Mouse (Mus musculus) kidney, adult 2 months (tissue): ENCODE data around the gene Chml. TPM values are rescaled to one million over a fixed set of nuclear protein-coding genes. Genes with fewer than 3 reads are reported as not detected.

Experiments
- DNase-seq: peaks from one replicate; pipeline ENCODE4 v3.0.0; 2021
- H3K27ac ChIP-seq: fragments of 200-500 bp; 2 replicates; pipeline ENCODE4 v1.5.1; 2012; ENCODE audit warnings: low read depth, low read length, control low read depth, inconsistent platforms; ENCODE audit not compliant: insufficient read depth
- H3K27me3 ChIP-seq: fragments of 200-500 bp; replicated peaks from 2 replicates; pipeline ENCODE4 v1.6.1; 2012; ENCODE audit warnings: mild to moderate bottlenecking, moderate library complexity, low read length, inconsistent platforms; ENCODE audit not compliant: control insufficient read depth, insufficient read depth
- H3K36me3 ChIP-seq: fragments of 200-500 bp; 2 replicates; pipeline ENCODE4 v1.6.1; 2012; ENCODE audit warnings: mild to moderate bottlenecking, moderate library complexity, low read length, inconsistent platforms; ENCODE audit not compliant: control insufficient read depth, insufficient read depth
- H3K4me1 ChIP-seq: fragments of 200-500 bp; 2 replicates; pipeline ENCODE4 v1.6.1; 2011; ENCODE audit warnings: low read length; ENCODE audit not compliant: control insufficient read depth, insufficient read depth
- H3K4me3 ChIP-seq: fragments of 200-500 bp; 2 replicates; pipeline ENCODE4 v1.5.1; 2011; ENCODE audit warnings: mild to moderate bottlenecking, low read depth, low read length, control low read depth; ENCODE audit not compliant: insufficient read depth
- CTCF ChIP-seq: fragments of 200-500 bp; conservative IDR thresholded peaks from 2 replicates; pipeline ENCODE4 v1.5.1; 2011; ENCODE audit warnings: low read depth, mild to moderate bottlenecking, control low read depth, low read length, moderate library complexity, mixed read lengths; ENCODE audit not compliant: insufficient read depth, insufficient read length
- POLR2A ChIP-seq: fragments of 200-500 bp; IDR thresholded peaks from one replicate; pipeline ENCODE4 v1.6.1; 2011; ENCODE audit warnings: low read depth, low read length, control low read depth
- whole genome bisulfite sequencing: fragments of 180-500 bp; shearing (Covaris S2); methylation state at CpG from one replicate; pipeline ENCODE4 v1.1.7; 2018; 5-methylcytosine and 5-hydroxymethylcytosine counted together
- polyA plus RNA-seq: library from polyadenylated mRNA; depleted of rRNA; stranded (reverse); fragments of >200 nt; gene quantifications from 2 replicates; pipeline ENCODE4 v1.2.3, GENCODE M21; 2012; rRNA removed

Gene Chml
- 2.1 and 5.4 TPM in 2 replicates for polyA plus RNA-seq

- TF ChIP-seq POLR2A (peak; percentile 58), CTCF (no peak)
- Histone ChIP-seq H3K27me3 (no peaks in the 10 kb centered on the region), H3K4me1 (peaks cover 5% of the 10 kb centered on the region; the same call in 1 of the 2 replicates), H3K27ac (peak within 1 kb of the TSS; percentile 44), H3K36me3 (no peaks in the 10 kb centered on the region), H3K4me3 (peak within 1 kb of the TSS; percentile 70)
- WGBS = 1% methylated on average over 71 of the region's 73 CpGs
- DNase-seq = peak; percentile 100
These were observed at the start of gene Chml, which contains the start of gene Opn3 for GRCm38 (mm10) chr1:175692246-175692996. Gene Chml (minus strand): TSS chr1:175692901. Gene Opn3 (minus strand): TSS chr1:175692776.

- Histone ChIP-seq H3K4me1 (no peaks in the 10 kb centered on the region), H3K4me3 (no peak overlapping the region), H3K36me3 (no peaks in the 10 kb centered on the region), H3K27ac (no peak overlapping the region), H3K27me3 (no peaks in the 10 kb centered on the region)
- WGBS = 38% methylated on average over 7 of the region's 7 CpGs
- no peak for TF ChIP-seq CTCF
- no peak for TF ChIP-seq POLR2A
- DNase-seq = no peak
These were observed 33.1 kb upstream of the Chml start for GRCm38 (mm10) chr1:175725771-175726170.

GRCm38 (mm10) chr1:175716832-175717231 is 24.1 kb upstream of the Chml start:
- no peak for DNase-seq
- WGBS = 87% methylated on average over 9 of the region's 9 CpGs

GRCm38 (mm10) chr1:175712338-175712909 is 19.7 kb upstream of the Chml start:
- no peak for TF ChIP-seq POLR2A
- no peak for TF ChIP-seq CTCF
- DNase-seq = no peak
- Histone ChIP-seq H3K27me3 (no peaks in the 10 kb centered on the region), H3K27ac (no peak overlapping the region), H3K4me3 (no peak overlapping the region), H3K4me1 (no peaks in the 10 kb centered on the region), H3K36me3 (no peaks in the 10 kb centered on the region)
- WGBS = 81% methylated on average over 11 of the region's 11 CpGs

More at GRCm38 (mm10) chr1:175716832-175717231, 24.1 kb upstream of the Chml start:
- Histone ChIP-seq H3K27me3 (no peaks in the 10 kb centered on the region), H3K36me3 (no peaks in the 10 kb centered on the region), H3K27ac (no peak overlapping the region), H3K4me1 (no peaks in the 10 kb centered on the region), H3K4me3 (no peak overlapping the region)
- TF ChIP-seq POLR2A (no peak), CTCF (no peak)

- TF ChIP-seq CTCF (no peak), POLR2A (no peak)
- no peak for DNase-seq
- H3K27ac ChIP-seq = no peak overlapping the region
- H3K27me3 ChIP-seq = no peaks in the 10 kb centered on the region
- no peaks in the 10 kb centered on the region for H3K4me1 ChIP-seq
- no peaks in the 10 kb centered on the region for H3K36me3 ChIP-seq
- H3K4me3 ChIP-seq = no peak overlapping the region
These were observed 15.3 kb upstream of the Chml start for GRCm38 (mm10) chr1:175708013-175708412.

GRCm38 (mm10) chr1:175707599-175707998 is 14.9 kb upstream of the Chml start:
- Histone ChIP-seq H3K4me3 (no peak overlapping the region), H3K27ac (no peak overlapping the region), H3K36me3 (no peaks in the 10 kb centered on the region)

GRCm38 (mm10) chr1:175701145-175701544 is 8.4 kb upstream of the Chml start:
- H3K27me3 ChIP-seq = no peaks in the 10 kb centered on the region
- no peaks in the 10 kb centered on the region for H3K4me1 ChIP-seq
- no peak overlapping the region for H3K4me3 ChIP-seq
- WGBS = 52% methylated on average over 4 of the region's 4 CpGs
- H3K36me3 ChIP-seq = no peaks in the 10 kb centered on the region
- TF ChIP-seq POLR2A (no peak), CTCF (no peak)
- DNase-seq = no peak
- no peak overlapping the region for H3K27ac ChIP-seq

More at GRCm38 (mm10) chr1:175707599-175707998, 14.9 kb upstream of the Chml start:
- TF ChIP-seq CTCF (no peak), POLR2A (no peak)
- no peak for DNase-seq
- WGBS = 52% methylated on average over 5 of the region's 5 CpGs
- Histone ChIP-seq H3K4me1 (no peaks in the 10 kb centered on the region), H3K27me3 (no peaks in the 10 kb centered on the region)
